Mouse (Mus musculus) fibroblast of lung, adult 2 months (primary cell): ENCODE results near the gene Car14.
A peak's percentile ranks its signal among the peaks of the same experiment; 100 is the strongest.
"Not testable (repeated sequence)": the region's sequence is repeated elsewhere in the genome, so short reads cannot be mapped to it uniquely, and the experiment has no call there.

Source experiments
- DNase-seq: peaks from one replicate; pipeline ENCODE4 v3.0.0-alpha.2; 2011; ENCODE audit warnings: low read depth

The Car14 gene

GRCm38 (mm10) chr3:95925087-95925486, 20.6 kb upstream of the Car14 start:
- DNase-seq = no peak

- no peak for DNase-seq
Observed at GRCm38 (mm10) chr3:95924185-95924584, 19.7 kb upstream of the Car14 start.

- DNase-seq = not testable (repeated sequence)
Observed at GRCm38 (mm10) chr3:95923429-95923828, 18.9 kb upstream of the Car14 start.

- not testable (repeated sequence) for DNase-seq
Observed at GRCm38 (mm10) chr3:95920532-95920931, 16.0 kb upstream of the Car14 start.

GRCm38 (mm10) chr3:95916760-95917159, 12.3 kb upstream of the Car14 start:
- DNase-seq = no peak

GRCm38 (mm10) chr3:95914706-95915105, 10.2 kb upstream of the Car14 start:
- no peak for DNase-seq

- DNase-seq = no peak
Observed at GRCm38 (mm10) chr3:95907613-95908012, 3.1 kb upstream of the Car14 start.

GRCm38 (mm10) chr3:95906860-95907259, 2.4 kb upstream of the Car14 start:
- DNase-seq = no peak

GRCm38 (mm10) chr3:95905940-95906492, 1.5 kb upstream of the Car14 start:
- no peak for DNase-seq

GRCm38 (mm10) chr3:95905146-95905939, 852 bp upstream of the Car14 start:
- no peak for DNase-seq

GRCm38 (mm10) chr3:95903753-95904502, 563 bp downstream of the Car14 start:
- DNase-seq = no peak

GRCm38 (mm10) chr3:95902643-95903042, 1.8 kb downstream of the Car14 start:
- DNase-seq = no peak

GRCm38 (mm10) chr3:95902373-95902625, 2.2 kb downstream of the Car14 start:
- no peak for DNase-seq

GRCm38 (mm10) chr3:95901616-95902372, 2.7 kb downstream of the Car14 start:
- no peak for DNase-seq

GRCm38 (mm10) chr3:95899800-95900524, 4.5 kb downstream of the Car14 start:
- DNase-seq = no peak

GRCm38 (mm10) chr3:95895501-95895900, 9.0 kb downstream of the Car14 start:
- not testable (repeated sequence) for DNase-seq

- DNase-seq = peak; percentile 13
Observed at GRCm38 (mm10) chr3:95894317-95895160, 10.0 kb downstream of the Car14 start.

GRCm38 (mm10) chr3:95893606-95894316, 10.7 kb downstream of the Car14 start, which contains the start of gene Aph1a:
Gene Aph1a (plus strand): TSS chr3:95893969.
- DNase-seq = peak; percentile 95

- DNase-seq = no peak
Observed at GRCm38 (mm10) chr3:95893126-95893525, 11.4 kb downstream of the Car14 start.
